Mouse (Mus musculus) hindbrain, embryonic 16.5 days (tissue): ENCODE data around the gene Siva1. TPM values are rescaled to one million over a fixed set of nuclear protein-coding genes. Genes with fewer than 3 reads are reported as not detected.

Experiments used
- ATAC-seq: fragments of 200-750 bp; cut with Nextera tagmentation; 2 replicates; pipeline ENCODE4 v1.8.0; 2017; ENCODE audit warnings: moderate TSS enrichment, moderate library complexity
- H3K27ac ChIP-seq: fragments of 300-500 bp; sonication (generic); 2 replicates; pipeline ENCODE4 v1.5.1; 2014; ENCODE audit warnings: low read depth, mild to moderate bottlenecking, control low read depth, low read length, moderate library complexity
- H3K27me3 ChIP-seq: fragments of 300-500 bp; sonication (generic); replicated peaks from 2 replicates; pipeline ENCODE4 v1.6.1; 2014; ENCODE audit warnings: low read length; ENCODE audit not compliant: control insufficient read depth, insufficient read depth
- H3K36me3 ChIP-seq: fragments of 300-500 bp; sonication (generic); 2 replicates; pipeline ENCODE4 v1.6.1; 2014; ENCODE audit warnings: mild to moderate bottlenecking, low read length, moderate library complexity, mixed read lengths; ENCODE audit not compliant: control insufficient read depth, insufficient read depth
- H3K4me1 ChIP-seq: fragments of 300-500 bp; sonication (generic); 2 replicates; pipeline ENCODE4 v1.6.1; 2014; ENCODE audit warnings: low read depth, low read length; ENCODE audit not compliant: control insufficient read depth, insufficient read depth
- H3K4me2 ChIP-seq: fragments of 300-500 bp; sonication (generic); 2 replicates; pipeline ENCODE4 v1.6.1; 2014; ENCODE audit warnings: mild to moderate bottlenecking, low read length, control low read depth, moderate library complexity
- H3K4me3 ChIP-seq: fragments of 300-500 bp; sonication (generic); 2 replicates; pipeline ENCODE4 v1.5.1; 2014; ENCODE audit warnings: mild to moderate bottlenecking, low read length, control low read depth, moderate library complexity
- H3K9ac ChIP-seq: fragments of 300-500 bp; sonication (generic); 2 replicates; pipeline ENCODE4 v1.6.1; 2014; ENCODE audit warnings: low read depth, mild to moderate bottlenecking, control low read depth, low read length, moderate library complexity
- H3K9me3 ChIP-seq: fragments of 300-500 bp; sonication (generic); 2 replicates; pipeline ENCODE4 v1.6.1; 2014; ENCODE audit warnings: mild to moderate bottlenecking, low read length, moderate library complexity; ENCODE audit not compliant: control insufficient read depth
- WGBS: fragments of 180-500 bp; shearing (Covaris S2); extraction: QIAGEN DNeasy Blood & Tissue Kit; methylation state at CpG from one replicate; pipeline ENCODE4 v1.1.7; 2014; 5-methylcytosine and 5-hydroxymethylcytosine counted together
- polyA plus RNA-seq: library from polyadenylated mRNA; unstranded; fragments of >200 nt; fragmentation: Nextera tagmentation; extraction: Ambion mirVana; gene quantifications from 2 replicates; pipeline ENCODE4 v1.2.1, GENCODE M21; 2015

Gene Siva1
- polyA plus RNA-seq, 1 experiment from 2014 or later, result 48.1 TPM

DNA sequence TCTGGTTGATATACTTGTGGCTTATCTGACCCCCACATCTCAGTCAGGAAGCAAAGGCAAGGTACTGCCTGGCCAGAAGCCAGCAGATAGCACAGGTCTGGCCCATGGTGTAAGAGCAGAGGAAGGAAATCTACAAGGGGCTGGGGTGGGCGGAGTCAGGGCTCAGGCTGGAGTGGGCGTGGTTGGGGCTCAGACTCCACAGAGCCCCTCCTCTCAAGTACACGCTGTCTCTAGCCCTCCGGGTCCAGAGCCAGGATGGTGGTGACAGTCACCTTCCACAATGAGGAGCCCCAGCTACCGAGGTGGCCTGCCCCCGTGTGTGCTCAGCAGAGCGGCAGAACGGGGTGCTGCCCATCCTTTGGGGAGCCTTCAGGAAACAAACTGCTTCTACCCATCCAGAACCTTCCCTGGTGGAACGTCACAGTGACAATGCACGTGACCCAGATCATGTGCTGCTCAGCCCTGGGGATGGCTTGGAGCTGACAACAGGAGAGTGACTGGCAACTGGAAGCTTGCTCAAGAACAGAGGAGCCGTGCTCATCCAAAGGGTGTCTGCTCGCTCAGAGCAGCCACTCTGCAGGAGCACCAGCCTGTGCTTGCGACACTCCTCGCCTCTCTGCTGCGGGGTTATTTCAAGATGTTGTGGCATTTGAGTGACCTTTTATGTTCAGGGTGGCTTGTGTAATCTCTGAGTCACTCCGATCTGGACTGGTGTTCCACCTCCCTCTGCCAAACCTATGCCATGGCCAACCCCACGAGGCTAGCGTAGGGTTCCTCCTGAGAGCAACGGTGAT, 15.4 kb upstream of the Siva1 start:
- Histone ChIP-seq H3K27ac (no peak overlapping the region), H3K9me3 (no peaks in the 10 kb centered on the region), H3K4me3 (peak overlapping the region; percentile 29), H3K9ac (peak overlapping the region; percentile 42), H3K36me3 (no peaks in the 10 kb centered on the region), H3K4me1 (no peaks in the 10 kb centered on the region; the same call in 1 of the 2 replicates), H3K27me3 (no peaks in the 10 kb centered on the region), H3K4me2 (peak overlapping the region; percentile 49)
- WGBS, result 38% methylated on average over 19 of the region's 19 CpGs
- ATAC-seq, result peak; percentile 72

GRCm38 (mm10) chr12:112630029-112630428, 14.4 kb upstream of the Siva1 start:
- Histone ChIP-seq H3K27ac (no peak overlapping the region), H3K9me3 (no peaks in the 10 kb centered on the region), H3K9ac (no peak overlapping the region), H3K36me3 (no peaks in the 10 kb centered on the region), H3K4me3 (no peak overlapping the region), H3K27me3 (no peaks in the 10 kb centered on the region), H3K4me1 (no peaks in the 10 kb centered on the region; the same call in 1 of the 2 replicates), H3K4me2 (no peak overlapping the region)
- 92% methylated on average over 12 of the region's 12 CpGs for WGBS
- ATAC-seq, result no peak

- Histone ChIP-seq H3K36me3 (no peaks in the 10 kb centered on the region), H3K9me3 (no peaks in the 10 kb centered on the region), H3K4me3 (no peak overlapping the region), H3K27me3 (no peaks in the 10 kb centered on the region), H3K4me2 (no peak overlapping the region), H3K9ac (no peak overlapping the region), H3K4me1 (no peaks in the 10 kb centered on the region; the same call in 1 of the 2 replicates), H3K27ac (no peak overlapping the region)
- ATAC-seq, result no peak
- WGBS, result 86% methylated on average over 5 of the region's 5 CpGs
These were observed 13.7 kb upstream of the Siva1 start for GRCm38 (mm10) chr12:112630796-112631195.

DNA sequence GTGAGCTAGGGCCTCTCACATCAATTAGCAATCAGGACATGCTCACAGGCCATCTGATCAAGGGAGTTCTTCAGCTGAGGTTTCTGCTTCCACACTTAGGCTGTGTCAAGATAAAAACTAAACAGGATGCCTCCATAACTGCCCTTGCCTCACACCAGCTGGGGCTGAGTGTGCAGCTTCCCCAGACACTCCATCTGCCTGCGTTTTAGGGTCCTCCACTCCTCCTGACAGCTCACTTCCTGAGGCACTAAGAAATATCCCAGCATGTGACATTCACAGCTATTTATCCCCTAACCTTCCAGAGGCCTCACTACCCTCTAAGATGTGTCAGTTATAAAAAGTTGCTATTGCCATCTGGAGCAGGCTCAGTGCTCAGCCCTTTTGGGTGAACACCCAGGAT, 13.0 kb upstream of the Siva1 start:
- H3K36me3 ChIP-seq, result no peaks in the 10 kb centered on the region
- no peak overlapping the region for H3K27ac ChIP-seq
- H3K4me2 ChIP-seq, result no peak overlapping the region
- H3K4me1 ChIP-seq, result no peaks in the 10 kb centered on the region; the same call in 1 of the 2 replicates
- no peaks in the 10 kb centered on the region for H3K9me3 ChIP-seq
- H3K9ac ChIP-seq, result no peak overlapping the region
- WGBS, result 57% methylated on average over 1 of the region's 1 CpGs
- H3K4me3 ChIP-seq, result no peak overlapping the region
- no peak for ATAC-seq
- H3K27me3 ChIP-seq, result no peaks in the 10 kb centered on the region

GRCm38 (mm10) chr12:112632084-112632777, 12.2 kb upstream of the Siva1 start:
- H3K9me3 ChIP-seq, result no peaks in the 10 kb centered on the region
- no peak overlapping the region for H3K9ac ChIP-seq
- H3K27me3 ChIP-seq, result no peaks in the 10 kb centered on the region
- no peaks in the 10 kb centered on the region for H3K36me3 ChIP-seq
- H3K4me2 ChIP-seq, result no peak overlapping the region
- no peak for ATAC-seq
- H3K4me1 ChIP-seq, result no peaks in the 10 kb centered on the region; the same call in 1 of the 2 replicates
- H3K27ac ChIP-seq, result no peak overlapping the region
- 76% methylated on average over 11 of the region's 11 CpGs for WGBS
- no peak overlapping the region for H3K4me3 ChIP-seq

DNA sequence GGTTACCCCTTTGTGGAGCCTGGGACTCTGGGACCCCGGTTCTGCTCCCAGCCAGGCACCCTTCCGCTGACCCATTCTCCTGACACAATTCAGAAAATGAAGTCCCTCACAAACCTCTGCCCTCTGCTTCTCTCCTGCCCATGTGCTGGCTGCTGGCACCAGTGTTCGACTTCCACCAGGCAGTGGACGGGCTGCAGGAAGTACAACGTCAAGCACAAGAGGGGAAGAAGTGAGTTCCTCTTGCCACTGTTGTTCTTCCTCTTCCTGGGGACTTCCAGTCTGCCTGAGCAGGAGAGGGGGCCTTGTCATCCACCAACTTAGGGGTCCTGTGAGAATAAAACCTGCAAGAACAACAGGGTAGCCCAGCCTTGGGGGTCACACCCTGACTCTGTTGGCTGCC, 11.6 kb upstream of the Siva1 start:
- Histone ChIP-seq H3K9me3 (no peaks in the 10 kb centered on the region), H3K4me3 (no peak overlapping the region), H3K27ac (no peak overlapping the region), H3K9ac (no peak overlapping the region), H3K36me3 (no peaks in the 10 kb centered on the region), H3K4me1 (no peaks in the 10 kb centered on the region; the same call in 1 of the 2 replicates), H3K4me2 (no peak overlapping the region), H3K27me3 (no peaks in the 10 kb centered on the region)
- WGBS, result 89% methylated on average over 5 of the region's 5 CpGs
- no peak for ATAC-seq

DNA sequence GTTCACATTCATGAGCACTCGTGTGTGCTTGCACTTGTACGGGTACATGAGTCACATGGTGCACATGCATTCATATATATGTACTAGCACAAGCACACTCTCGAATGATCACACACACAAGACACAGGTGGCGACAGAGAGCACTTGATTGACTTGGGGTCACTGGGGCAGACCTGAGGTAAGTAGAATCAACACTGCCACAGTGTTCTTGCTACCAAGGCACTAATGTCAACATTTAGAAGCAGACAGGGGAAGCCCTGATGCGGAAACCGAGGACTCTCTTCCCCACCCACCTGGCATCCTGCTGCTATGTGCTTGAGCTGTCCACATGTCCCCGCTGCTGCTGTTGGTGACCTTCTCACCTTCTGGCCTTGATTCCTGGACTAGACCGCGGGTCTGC, 10.8 kb upstream of the Siva1 start:
- Histone ChIP-seq H3K27ac (no peak overlapping the region), H3K27me3 (no peaks in the 10 kb centered on the region), H3K9ac (no peak overlapping the region), H3K36me3 (no peaks in the 10 kb centered on the region), H3K4me3 (no peak overlapping the region), H3K4me2 (no peak overlapping the region), H3K4me1 (no peaks in the 10 kb centered on the region; the same call in 1 of the 2 replicates), H3K9me3 (no peaks in the 10 kb centered on the region)
- 72% methylated on average over 9 of the region's 9 CpGs for WGBS
- no peak for ATAC-seq

DNA sequence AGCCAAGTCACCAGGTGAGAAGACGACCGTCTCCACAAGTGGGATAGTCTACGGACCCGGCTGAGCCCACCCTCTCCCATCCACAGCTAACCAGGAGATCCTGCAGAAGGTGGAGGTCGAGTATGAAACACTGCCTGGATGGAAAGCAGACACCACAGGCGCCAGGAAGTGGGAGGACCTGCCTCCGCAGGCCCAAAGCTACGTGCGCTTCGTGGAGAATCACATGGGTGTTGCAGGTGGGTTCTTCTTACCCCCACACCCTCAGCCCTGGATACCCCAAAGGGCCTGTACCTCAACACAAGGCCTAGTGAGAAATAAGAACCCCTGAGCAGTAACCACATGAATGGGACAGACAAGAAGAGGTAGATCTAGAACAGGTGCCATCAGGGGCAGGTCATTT, 5.0 kb upstream of the Siva1 start:
- ATAC-seq, result no peak
- Histone ChIP-seq H3K9me3 (no peaks in the 10 kb centered on the region), H3K36me3 (no peaks in the 10 kb centered on the region), H3K27me3 (no peaks in the 10 kb centered on the region), H3K4me1 (peaks cover 4% of the 10 kb centered on the region; the same call in 1 of the 2 replicates), H3K27ac (no peak overlapping the region), H3K4me3 (no peak overlapping the region), H3K9ac (no peak overlapping the region), H3K4me2 (no peak overlapping the region)
- WGBS, result 87% methylated on average over 10 of the region's 10 CpGs

GRCm38 (mm10) chr12:112643126-112643525, 1.4 kb upstream of the Siva1 start:
- WGBS, result 93% methylated on average over 6 of the region's 6 CpGs

More at GRCm38 (mm10) chr12:112643126-112643525, 1.4 kb upstream of the Siva1 start:
- no peak overlapping the region for H3K9ac ChIP-seq
- peaks cover 19% of the 10 kb centered on the region for H3K4me1 ChIP-seq
- H3K4me3 ChIP-seq, result no peak overlapping the region
- no peak for ATAC-seq
- H3K27me3 ChIP-seq, result no peaks in the 10 kb centered on the region
- no peak overlapping the region for H3K27ac ChIP-seq
- no peak overlapping the region for H3K4me2 ChIP-seq
- no peaks in the 10 kb centered on the region for H3K9me3 ChIP-seq
- H3K36me3 ChIP-seq, result no peaks in the 10 kb centered on the region; the same call in 1 of the 2 replicates
